Mouse (Mus musculus): Measurements from ENCODE around the gene Prkci. TPM values are rescaled to one million over a fixed set of nuclear protein-coding genes. Genes with fewer than 3 reads are reported as not detected.

Prkci gene
- polyA plus RNA-seq, 1 experiment, result 19.8 TPM

GRCm38 (mm10) chr3:31056651-31057627, 61.4 kb downstream of the Prkci start:
- no peak for TF ChIP-seq POLR2A (IDR thresholded peaks at IDR 0.05; ENCODE audit: borderline replicate concordance, low read depth, low read length)
- peak; percentile 59 for TF ChIP-seq CTCF (IDR thresholded peaks at IDR 0.05; ENCODE audit: low read depth, low read length)
- Histone ChIP-seq H3K4me3 (ENCODE audit: insufficient read depth, low read length) (peak overlapping the region; percentile 93), H3K27ac (ENCODE audit: insufficient read depth, low read depth, low read length) (peak overlapping the region; percentile 96), H3K4me1 (ENCODE audit: control insufficient read depth, insufficient read depth, low read length) (peaks cover 20% of the 10 kb centered on the region)

- no peak for TF ChIP-seq POLR2A (IDR thresholded peaks at IDR 0.05; ENCODE audit: borderline replicate concordance, low read depth, low read length)
- TF ChIP-seq CTCF (IDR thresholded peaks at IDR 0.05; ENCODE audit: low read depth, low read length), result peak; percentile 36
- Histone ChIP-seq H3K4me3 (ENCODE audit: insufficient read depth, low read length) (peak overlapping the region; percentile 25), H3K27ac (ENCODE audit: insufficient read depth, low read depth, low read length) (peak overlapping the region; percentile 65)
Measured at GRCm38 (mm10) chr3:31060745-31061102, 65.2 kb downstream of the Prkci start.

GRCm38 (mm10) chr3:31061103-31061785, 65.7 kb downstream of the Prkci start:
- Histone ChIP-seq H3K4me3 (ENCODE audit: insufficient read depth, low read length) (peak overlapping the region; percentile 25), H3K4me1 (ENCODE audit: control insufficient read depth, insufficient read depth, low read length) (peaks cover 20% of the 10 kb centered on the region), H3K27ac (ENCODE audit: insufficient read depth, low read depth, low read length) (peak overlapping the region; percentile 65)
- TF ChIP-seq CTCF (IDR thresholded peaks at IDR 0.05; ENCODE audit: low read depth, low read length) (no peak), POLR2A (IDR thresholded peaks at IDR 0.05; ENCODE audit: borderline replicate concordance, low read depth, low read length) (no peak)

More at GRCm38 (mm10) chr3:31060745-31061102, 65.2 kb downstream of the Prkci start:
- H3K4me1 ChIP-seq (ENCODE audit: control insufficient read depth, insufficient read depth, low read length), result peaks cover 20% of the 10 kb centered on the region

GRCm38 (mm10) chr3:31061786-31062120, 66.2 kb downstream of the Prkci start:
- Histone ChIP-seq H3K27ac (ENCODE audit: insufficient read depth, low read depth, low read length) (peak overlapping the region; percentile 65), H3K4me3 (ENCODE audit: insufficient read depth, low read length) (no peak overlapping the region), H3K4me1 (ENCODE audit: control insufficient read depth, insufficient read depth, low read length) (peaks cover 20% of the 10 kb centered on the region)
- TF ChIP-seq CTCF (IDR thresholded peaks at IDR 0.05; ENCODE audit: low read depth, low read length) (0 out of 2 replicates have a peak, but pooled peaks have one; percentile 39), POLR2A (IDR thresholded peaks at IDR 0.05; ENCODE audit: borderline replicate concordance, low read depth, low read length) (no peak)

GRCm38 (mm10) chr3:31062325-31062724, 66.8 kb downstream of the Prkci start:
- no peak overlapping the region for H3K27ac ChIP-seq (ENCODE audit: insufficient read depth, low read depth, low read length)
- TF ChIP-seq POLR2A (IDR thresholded peaks at IDR 0.05; ENCODE audit: borderline replicate concordance, low read depth, low read length) (no peak), CTCF (IDR thresholded peaks at IDR 0.05; ENCODE audit: low read depth, low read length) (no peak)
- H3K4me1 ChIP-seq (ENCODE audit: control insufficient read depth, insufficient read depth, low read length), result peaks cover 20% of the 10 kb centered on the region
- no peak overlapping the region for H3K4me3 ChIP-seq (ENCODE audit: insufficient read depth, low read length)

GRCm38 (mm10) chr3:31068482-31068881, 72.9 kb downstream of the Prkci start:
- Histone ChIP-seq H3K4me3 (ENCODE audit: insufficient read depth, low read length) (no peak overlapping the region), H3K27ac (ENCODE audit: insufficient read depth, low read depth, low read length) (no peak overlapping the region), H3K4me1 (ENCODE audit: control insufficient read depth, insufficient read depth, low read length) (no peaks in the 10 kb centered on the region)
- TF ChIP-seq POLR2A (IDR thresholded peaks at IDR 0.05; ENCODE audit: borderline replicate concordance, low read depth, low read length) (no peak), CTCF (IDR thresholded peaks at IDR 0.05; ENCODE audit: low read depth, low read length) (no peak)

- H3K27ac ChIP-seq (ENCODE audit: insufficient read depth, low read depth, low read length), result no peak overlapping the region
- TF ChIP-seq CTCF (IDR thresholded peaks at IDR 0.05; ENCODE audit: low read depth, low read length) (no peak), POLR2A (IDR thresholded peaks at IDR 0.05; ENCODE audit: borderline replicate concordance, low read depth, low read length) (no peak)
- H3K4me3 ChIP-seq (ENCODE audit: insufficient read depth, low read length), result no peak overlapping the region
- H3K4me1 ChIP-seq (ENCODE audit: control insufficient read depth, insufficient read depth, low read length), result no peaks in the 10 kb centered on the region
Measured at GRCm38 (mm10) chr3:31071804-31072203, 76.3 kb downstream of the Prkci start.

- H3K4me3 ChIP-seq (ENCODE audit: insufficient read depth, low read length), result no peak overlapping the region
- no peak overlapping the region for H3K27ac ChIP-seq (ENCODE audit: insufficient read depth, low read depth, low read length)
- no peaks in the 10 kb centered on the region for H3K4me1 ChIP-seq (ENCODE audit: control insufficient read depth, insufficient read depth, low read length)
- TF ChIP-seq CTCF (IDR thresholded peaks at IDR 0.05; ENCODE audit: low read depth, low read length) (no peak), POLR2A (IDR thresholded peaks at IDR 0.05; ENCODE audit: borderline replicate concordance, low read depth, low read length) (no peak)
Measured at GRCm38 (mm10) chr3:31075808-31076207, 80.3 kb downstream of the Prkci start.

- Histone ChIP-seq H3K27ac (ENCODE audit: insufficient read depth, low read depth, low read length) (no peak overlapping the region), H3K4me1 (ENCODE audit: control insufficient read depth, insufficient read depth, low read length) (no peaks in the 10 kb centered on the region), H3K4me3 (ENCODE audit: insufficient read depth, low read length) (no peak overlapping the region)
- TF ChIP-seq CTCF (IDR thresholded peaks at IDR 0.05; ENCODE audit: low read depth, low read length), result no peak
- no peak for TF ChIP-seq POLR2A (IDR thresholded peaks at IDR 0.05; ENCODE audit: borderline replicate concordance, low read depth, low read length)
Measured at GRCm38 (mm10) chr3:31077068-31077703, 81.6 kb downstream of the Prkci start.

Measured in bone marrow macrophage, adult 2 months (primary cell).